Mouse (Mus musculus) gastrocnemius, adult 8-10 months (tissue): ENCODE results near the gene Tmem59. TPM values are rescaled to one million over a fixed set of nuclear protein-coding genes. Genes with fewer than 3 reads are reported as not detected.
A peak's percentile ranks its signal among the peaks of the same experiment; 100 is the strongest.

Source experiments
- DNase-seq, 2 experiments: peaks; one replicate each; pipeline ENCODE4 v3.0.0; 2022; ENCODE audit warnings: low spot score in 2 of 2
- total RNA-seq, 4 experiments: library from RNA; stranded (reverse); gene quantifications; 2 replicates each; pipeline ENCODE4 v1.2.4; 2022

The Tmem59 gene
- total RNA-seq, 4 experiments from 2014 or later = 79.9 to 91.5 (median 85.1) TPM

GRCm38 (mm10) chr4:107179561-107179960, 1.4 kb downstream of the Tmem59 start:
- no peak for DNase-seq

- no peak for DNase-seq
These were observed 2.5 kb downstream of the Tmem59 start for GRCm38 (mm10) chr4:107180746-107181145.

GRCm38 (mm10) chr4:107181866-107182265, 3.7 kb downstream of the Tmem59 start:
- DNase-seq = no peak

- no peak for DNase-seq
These were observed 4.6 kb downstream of the Tmem59 start for GRCm38 (mm10) chr4:107182796-107183195.

GRCm38 (mm10) chr4:107183203-107183602, 5.0 kb downstream of the Tmem59 start:
- DNase-seq = no peak

GRCm38 (mm10) chr4:107185703-107186102, 7.5 kb downstream of the Tmem59 start:
- no peak for DNase-seq

GRCm38 (mm10) chr4:107193841-107194240, 15.6 kb downstream of the Tmem59 start:
- DNase-seq = no peak

- no peak for DNase-seq
These were observed 18.3 kb downstream of the Tmem59 start for GRCm38 (mm10) chr4:107196454-107196853.

- DNase-seq = no peak
These were observed 19.9 kb downstream of the Tmem59 start for GRCm38 (mm10) chr4:107198072-107198471.

- DNase-seq = no peak
These were observed 23.6 kb downstream of the Tmem59 start for GRCm38 (mm10) chr4:107201779-107202178.

- DNase-seq = no peak
These were observed 24.8 kb downstream of the Tmem59 start for GRCm38 (mm10) chr4:107203001-107203400.

GRCm38 (mm10) chr4:107207016-107207415, 28.8 kb downstream of the Tmem59 start:
- DNase-seq = no peak

- no peak for DNase-seq
These were observed 30.7 kb downstream of the Tmem59 start, which contains the start of gene Ldlrad1 for GRCm38 (mm10) chr4:107208880-107209279. Gene Ldlrad1, plus strand, starts transcription at chr4:107209180.

GRCm38 (mm10) chr4:107210483-107211097, 32.4 kb downstream of the Tmem59 start:
- DNase-seq = no peak

- DNase-seq = no peak
These were observed 33.3 kb downstream of the Tmem59 start for GRCm38 (mm10) chr4:107211465-107211864.

- DNase-seq = no peak
These were observed 33.7 kb downstream of the Tmem59 start for GRCm38 (mm10) chr4:107211936-107212335.

- no peak for DNase-seq
These were observed 35.2 kb downstream of the Tmem59 start for GRCm38 (mm10) chr4:107213279-107214011.

GRCm38 (mm10) chr4:107217574-107217973, 39.4 kb downstream of the Tmem59 start:
- no peak for DNase-seq

GRCm38 (mm10) chr4:107221524-107221923, 43.3 kb downstream of the Tmem59 start:
- no peak for DNase-seq

GRCm38 (mm10) chr4:107223225-107224204, 45.3 kb downstream of the Tmem59 start:
- DNase-seq = peak; percentile 36 to 56

- DNase-seq = no peak
These were observed 48.1 kb downstream of the Tmem59 start for GRCm38 (mm10) chr4:107226313-107226712.

GRCm38 (mm10) chr4:107232219-107232618, 54.0 kb downstream of the Tmem59 start:
- DNase-seq = no peak
